In genomic region chr12:12940466-12941128, GRCm38 (mm10) we compare ENCODE assay signal across 8 mouse cellular contexts. TPM values are rescaled to one million over a fixed set of nuclear protein-coding genes. Genes with fewer than 3 reads are reported as not detected.
A peak's percentile ranks its signal among the peaks of the same experiment; 100 is the strongest.
DNase-seq lines count a peak whose midpoint lies in the region; ATAC-seq and TF ChIP-seq lines count a peak whose summit lies in the region.

No protein-coding gene starts in this region.

- peaks cover 28% of the 10 kb centered on the region for H3K36me3 ChIP-seq in heart, embryonic 13.5 days
- H3K36me3 ChIP-seq in liver, postnatal 0 days (replicated peaks; ENCODE audit: insufficient read depth, low read length), result 0 out of 2 replicates have a peak, but pooled peaks cover 3% of the 10 kb centered on the region

- no peaks in the 10 kb centered on the region; the same call in 1 of the 2 replicates for H3K27me3 ChIP-seq in heart, embryonic 13.5 days (replicated peaks)
- H3K27me3 ChIP-seq in liver, postnatal 0 days (ENCODE audit: insufficient read depth, low read length), result peaks cover 39% of the 10 kb centered on the region

- H3K4me3 ChIP-seq in gastrocnemius, adult 2 months, result peak overlapping the region; percentile 87
- peak overlapping the region; percentile 72 for H3K4me3 ChIP-seq in cortical plate, adult 2 months (ENCODE audit: insufficient read depth, low read length)
- H3K4me3 ChIP-seq in heart, embryonic 13.5 days, result peak overlapping the region; percentile 78
- H3K4me3 ChIP-seq in liver, postnatal 0 days (ENCODE audit: low read depth, low read length), result peak overlapping the region; percentile 64

- peak overlapping the region; percentile 91 for H3K27ac ChIP-seq in gastrocnemius, adult 2 months
- H3K27ac ChIP-seq in cortical plate, adult 2 months (ENCODE audit: insufficient read depth, low read length), result peak overlapping the region; percentile 12; the same call in 1 of the 2 replicates
- peak overlapping the region; percentile 87 for H3K27ac ChIP-seq in heart, embryonic 13.5 days (replicated peaks)
- no peak overlapping the region for H3K27ac ChIP-seq in liver, postnatal 0 days (ENCODE audit: low read depth)

- H3K9ac ChIP-seq in heart, embryonic 13.5 days, result peak overlapping the region; percentile 94
- peak overlapping the region; percentile 64 for H3K9ac ChIP-seq in liver, postnatal 0 days (replicated peaks)

- H3K4me1 ChIP-seq in cortical plate, adult 2 months (ENCODE audit: control insufficient read depth, insufficient read depth, low read length), result peaks cover 3% of the 10 kb centered on the region; the same call in 1 of the 2 replicates
- H3K4me1 ChIP-seq in heart, embryonic 13.5 days, result peaks cover 41% of the 10 kb centered on the region
- H3K4me1 ChIP-seq in liver, postnatal 0 days (ENCODE audit: insufficient read depth), result peaks cover 12% of the 10 kb centered on the region

- TF ChIP-seq EP300 in liver, postnatal 0 days (IDR thresholded peaks at IDR 0.05; ENCODE audit: low read depth), result no peak

- 0% methylated on average over 13 of the region's 13 CpGs for WGBS in heart, embryonic 13.5 days
- WGBS in liver, postnatal 0 days (ENCODE audit: insufficient replicate concordance), result under 1% methylated on average over 13 of the region's 13 CpGs

- H3K4me2 ChIP-seq in heart, embryonic 13.5 days, result peak overlapping the region; percentile 86
- peak overlapping the region; percentile 89 for H3K4me2 ChIP-seq in liver, postnatal 0 days (ENCODE audit: low read depth, low read length)

- DNase-seq in gastrocnemius, adult 2 months, result peak; percentile 18
- no peak for DNase-seq in gastrocnemius, adult 8-10 months (ENCODE audit: low spot score in 2 of 2)
- peak; percentile 38 for DNase-seq in kidney, postnatal 14 days
- DNase-seq in liver, postnatal 0 days, result no peak
- DNase-seq in right cerebral cortex, postnatal 25 days, result peak; percentile 41
- no peak for DNase-seq in T-cell, adult 2 months (ENCODE audit: low spot score)

- ATAC-seq in heart, embryonic 13.5 days (ENCODE audit: extremely low read depth, insufficient number of reproducible peaks, low FRiP score, low TSS enrichment), result no peak
- ATAC-seq in liver, postnatal 0 days, result no peak

- H3K9me3 ChIP-seq in heart, embryonic 13.5 days, result no peaks in the 10 kb centered on the region
- no peaks in the 10 kb centered on the region for H3K9me3 ChIP-seq in liver, postnatal 0 days (ENCODE audit: low read length)

- TF ChIP-seq POLR2A in cortical plate, adult 2 months (IDR thresholded peaks at IDR 0.05; ENCODE audit: extremely low read depth, insufficient read depth, low read length), result 0 out of 2 replicates have a peak, but pooled peaks have one; percentile 10

- no peak for TF ChIP-seq CTCF in gastrocnemius, adult 2 months (IDR thresholded peaks at IDR 0.05)
- TF ChIP-seq CTCF in cortical plate, adult 2 months (IDR thresholded peaks at IDR 0.05; ENCODE audit: extremely low read depth, insufficient read depth, low read length), result no peak
- TF ChIP-seq CTCF in liver, postnatal 0 days (IDR thresholded peaks at IDR 0.05; ENCODE audit: low read depth), result no peak

- intact Hi-C loops in gastrocnemius, adult 2 months (cut with DNase I), result loop anchor here (2.0 to 10.0 kb wide), 2 partner anchors 132 to 204 kb away; no protein-coding TSS in a partner anchor

RNA-seq across cellular contexts. Expression of gene Mycn, which starts 1.1 kb away (rescaled TPM):
- total RNA-seq in gastrocnemius, adult 2 months (2021), result under 1 TPM; 0.31 to 0.50 TPM
- total RNA-seq in gastrocnemius, adult 8-10 months (2022), result 1 to 10 TPM in 1 of 4 experiments, under 1 TPM in 3; 0.34 to 3.5 (median 0.63) TPM
- 9.5 and 10.9 TPM in 2 replicates for polyA plus RNA-seq in cortical plate, adult 2 months (2012; rRNA removed)
- polyA plus RNA-seq in heart, embryonic 13.5 days (2015; fragmentation: Nextera tagmentation; extraction: Ambion mirVana), result 45.4 and 52.2 TPM in 2 replicates
- polyA plus RNA-seq in liver, postnatal 0 days (2015; fragmentation: Nextera tagmentation; extraction: Ambion mirVana), result 1.2 and 1.3 TPM in 2 replicates

Comparison
In these comparisons a context has a peak if more than half of its experiments do, and no peak if none do; other contexts are left out.
1. DNase-seq: peak in gastrocnemius, adult 2 months (single experiment), kidney, postnatal 14 days (single experiment) and right cerebral cortex, postnatal 25 days (single experiment); none in gastrocnemius, adult 8-10 months (0 of 2), liver, postnatal 0 days (single experiment) and T-cell, adult 2 months (single experiment).
2. Peak in every context shown above with its lines, with median percentiles within 50 percentile points of each other: H3K4me3 ChIP-seq.